Mouse (Mus musculus) ES-E14 (cell line): Measurements from ENCODE around the gene Zfp653.

Experiments
- HCFC1 ChIP-seq: IDR thresholded peaks from 2 replicates; pipeline ENCODE4 v1.6.1; 2012; ENCODE audit warnings: low read length, inconsistent platforms, borderline replicate concordance; ENCODE audit not compliant: insufficient read depth
- MAFK ChIP-seq: IDR thresholded peaks from 2 replicates; pipeline ENCODE4 v1.6.1; 2014; ENCODE audit warnings: mild to moderate bottlenecking, low read depth, low read length, inconsistent platforms; ENCODE audit not compliant: insufficient read depth
- ZC3H11A ChIP-seq: IDR thresholded peaks from 2 replicates; pipeline ENCODE4 v1.6.1; 2012; ENCODE audit warnings: low read depth, mild to moderate bottlenecking, inconsistent platforms, low read length, borderline replicate concordance
- ZNF384 ChIP-seq: IDR thresholded peaks from 2 replicates; pipeline ENCODE4 v1.6.1; 2012; ENCODE audit warnings: low read depth, low read length, inconsistent platforms

DNA sequence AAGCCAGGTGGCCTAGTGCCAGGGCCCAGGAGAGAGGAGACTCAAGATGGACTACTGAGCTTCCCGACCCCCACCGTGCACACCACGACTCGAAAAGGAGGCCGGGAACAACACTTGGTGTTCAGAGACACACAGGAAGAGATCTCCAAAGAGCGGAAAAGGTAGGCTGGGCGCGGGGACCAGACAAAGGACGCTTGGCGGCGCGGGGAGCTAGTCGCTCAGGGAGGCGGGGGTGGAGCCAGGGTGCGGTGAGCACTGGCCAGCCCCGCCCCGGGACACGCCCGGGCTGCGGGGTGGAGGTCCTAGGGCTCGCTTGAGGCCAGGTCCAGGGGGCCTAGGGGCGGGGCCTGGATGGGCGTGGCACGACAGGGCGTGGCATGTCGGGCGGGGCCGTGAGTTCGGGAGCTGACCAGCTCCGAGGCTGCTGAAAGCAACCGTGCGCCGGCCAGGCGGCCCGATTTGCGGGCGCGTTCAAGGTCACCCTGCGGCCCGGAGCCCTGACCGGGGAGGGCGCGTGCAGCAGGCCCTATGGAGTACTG, 20.8 kb downstream of the Zfp653 start:
- TF ChIP-seq ZC3H11A (no peak), ZNF384 (no peak), MAFK (no peak), HCFC1 (no peak)
